Mouse (Mus musculus): Measurements from ENCODE around the gene Arpp19.
A peak's percentile ranks its signal among the peaks of the same experiment; 100 is the strongest.

Arpp19 gene

GRCm38 (mm10) chr9:75037451-75038356, at the start of gene Arpp19:
Gene Arpp19 (plus strand): TSS chr9:75037614.
- DNase-seq (ENCODE audit: low spot score in 2 of 2), result peak; percentile 77 to 79

GRCm38 (mm10) chr9:74988893-74989460, 48.4 kb upstream of the Arpp19 start:
- DNase-seq (ENCODE audit: low spot score in 2 of 2), result no peak

- DNase-seq (ENCODE audit: low spot score in 2 of 2), result no peak
Measured at GRCm38 (mm10) chr9:74989990-74990389, 47.4 kb upstream of the Arpp19 start.

- DNase-seq (ENCODE audit: low spot score in 2 of 2), result no peak
Measured at GRCm38 (mm10) chr9:74994611-74995257, 42.7 kb upstream of the Arpp19 start.

- DNase-seq (ENCODE audit: low spot score in 2 of 2), result no peak
Measured at GRCm38 (mm10) chr9:74996349-74996748, 41.1 kb upstream of the Arpp19 start.

- no peak for DNase-seq (ENCODE audit: low spot score in 2 of 2)
Measured at GRCm38 (mm10) chr9:74997976-74998375, 39.4 kb upstream of the Arpp19 start.

GRCm38 (mm10) chr9:75001006-75001405, 36.4 kb upstream of the Arpp19 start:
- DNase-seq (ENCODE audit: low spot score in 2 of 2), result no peak

- no peak for DNase-seq (ENCODE audit: low spot score in 2 of 2)
Measured at GRCm38 (mm10) chr9:75001611-75002204, 35.7 kb upstream of the Arpp19 start.

- DNase-seq (ENCODE audit: low spot score in 2 of 2), result no peak
Measured at GRCm38 (mm10) chr9:75002262-75002661, 35.2 kb upstream of the Arpp19 start.

GRCm38 (mm10) chr9:75004203-75004602, 33.2 kb upstream of the Arpp19 start:
- no peak for DNase-seq (ENCODE audit: low spot score in 2 of 2)

- no peak for DNase-seq (ENCODE audit: low spot score in 2 of 2)
Measured at GRCm38 (mm10) chr9:75016591-75016990, 20.8 kb upstream of the Arpp19 start.

GRCm38 (mm10) chr9:75019181-75019580, 18.2 kb upstream of the Arpp19 start:
- no peak for DNase-seq (ENCODE audit: low spot score in 2 of 2)

GRCm38 (mm10) chr9:75019592-75019991, 17.8 kb upstream of the Arpp19 start:
- no peak for DNase-seq (ENCODE audit: low spot score in 2 of 2)

GRCm38 (mm10) chr9:75020561-75020960, 16.9 kb upstream of the Arpp19 start:
- DNase-seq (ENCODE audit: low spot score in 2 of 2), result no peak

- DNase-seq (ENCODE audit: low spot score in 2 of 2), result no peak
Measured at GRCm38 (mm10) chr9:75022546-75022945, 14.9 kb upstream of the Arpp19 start.

GRCm38 (mm10) chr9:75023150-75023894, 14.1 kb upstream of the Arpp19 start:
- no peak for DNase-seq (ENCODE audit: low spot score in 2 of 2)

- no peak for DNase-seq (ENCODE audit: low spot score in 2 of 2)
Measured at GRCm38 (mm10) chr9:75024089-75024488, 13.3 kb upstream of the Arpp19 start.

- DNase-seq (ENCODE audit: low spot score in 2 of 2), result peak in 1 of 2 experiments; percentile 16
Measured at GRCm38 (mm10) chr9:75025689-75026088, 11.7 kb upstream of the Arpp19 start.

GRCm38 (mm10) chr9:75032408-75032807, 5.0 kb upstream of the Arpp19 start:
- no peak for DNase-seq (ENCODE audit: low spot score in 2 of 2)

- peak in 1 of 2 experiments; percentile 13 for DNase-seq (ENCODE audit: low spot score in 2 of 2)
Measured at GRCm38 (mm10) chr9:75033141-75033540, 4.3 kb upstream of the Arpp19 start.

GRCm38 (mm10) chr9:75034691-75035090, 2.7 kb upstream of the Arpp19 start:
- DNase-seq (ENCODE audit: low spot score in 2 of 2), result no peak

Measured in thymus, postnatal 10 days (tissue).